Mouse (Mus musculus) MEL (cell line): ENCODE measurements around the gene Pcx. TPM values are rescaled to one million over a fixed set of nuclear protein-coding genes. Genes with fewer than 3 reads are reported as not detected.

Experiments used
- DNase-seq: peaks from one replicate; pipeline ENCODE4 v3.0.0; 2011; ENCODE audit warnings: low read depth, low spot score
- H3K27ac ChIP-seq: 2 replicates; pipeline ENCODE4 v1.5.1; 2012; ENCODE audit warnings: low read depth, mild to moderate bottlenecking, control low read depth, low read length, moderate library complexity; ENCODE audit not compliant: control insufficient read depth
- H3K27me3 ChIP-seq, 2 experiments: fragments of 150-350 bp in 1 of 2; sonication (generic) in 1 of 2; 2 replicates each; pipeline ENCODE4 v1.6.1; 2012; ENCODE audit warnings: low read length in 2 of 2, mild to moderate bottlenecking in 2 of 2, improper control_type of control experiment in 1 of 2, moderate library complexity in 1 of 2; ENCODE audit not compliant: insufficient read depth in 2 of 2, control insufficient read depth in 1 of 2
- H3K36me3 ChIP-seq, 2 experiments: 2 replicates each; pipeline ENCODE4 v1.6.1; 2012 to 2014; ENCODE audit warnings: low read length in 2 of 2, improper control_type of control experiment in 1 of 2, inconsistent platforms in 1 of 2, mild to moderate bottlenecking in 1 of 2; ENCODE audit not compliant: insufficient read depth in 2 of 2, control insufficient read depth in 1 of 2
- H3K4me1 ChIP-seq, 2 experiments: fragments of 150-350 bp in 1 of 2; sonication (generic) in 1 of 2; 2 replicates each; pipeline ENCODE4 v1.6.1; 2012; ENCODE audit warnings: low read length in 2 of 2, improper control_type of control experiment in 1 of 2, mild to moderate bottlenecking in 1 of 2; ENCODE audit not compliant: insufficient read depth in 2 of 2, control insufficient read depth in 1 of 2
- H3K4me3 ChIP-seq, 2 experiments: fragments of 150-350 bp in 1 of 2; sonication (generic) in 1 of 2; 2 replicates each; pipeline ENCODE4 v1.5.1; 2012; ENCODE audit warnings: low read depth in 2 of 2, low read length in 2 of 2, mild to moderate bottlenecking in 2 of 2, moderate library complexity in 2 of 2, control low read depth in 1 of 2, improper control_type of control experiment in 1 of 2; ENCODE audit not compliant: control insufficient read depth in 1 of 2, insufficient read depth in 1 of 2
- H3K79me2 ChIP-seq: 2 replicates; pipeline ENCODE4 v1.6.1; 2012; ENCODE audit warnings: mild to moderate bottlenecking, low read length, moderate library complexity; ENCODE audit not compliant: control insufficient read depth, poor library complexity, insufficient read depth
- H3K9ac ChIP-seq: 2 replicates; pipeline ENCODE4 v1.6.1; 2012; ENCODE audit warnings: low read depth, mild to moderate bottlenecking, control low read depth, low read length, moderate library complexity; ENCODE audit not compliant: control insufficient read depth, poor library complexity, severe bottlenecking
- H3K9me3 ChIP-seq: fragments of 150-350 bp; sonication (generic); replicated peaks from 2 replicates; pipeline ENCODE4 v1.6.1; 2012; ENCODE audit warnings: mild to moderate bottlenecking, low read length, improper control_type of control experiment, moderate library complexity; ENCODE audit not compliant: insufficient read depth
- ELF1 ChIP-seq: IDR thresholded peaks from 2 replicates; pipeline ENCODE4 v1.6.1; 2014; ENCODE audit warnings: low read depth, mild to moderate bottlenecking, inconsistent platforms, low read length, improper control_type of control experiment, moderate library complexity
- EP300 ChIP-seq, 2 experiments: IDR thresholded peaks; 2 replicates each; pipeline ENCODE4 v1.6.1; 2011; ENCODE audit warnings: improper control_type of control experiment in 2 of 2, low read length in 2 of 2, low read depth in 1 of 2, mild to moderate bottlenecking in 1 of 2
- ETS1 ChIP-seq: IDR thresholded peaks from 2 replicates; pipeline ENCODE4 v1.6.1; 2012; ENCODE audit warnings: low read depth, mild to moderate bottlenecking, inconsistent platforms, low read length, improper control_type of control experiment, moderate library complexity
- GABPA ChIP-seq: IDR thresholded peaks from 2 replicates; pipeline ENCODE4 v1.6.1; 2012; ENCODE audit warnings: low read depth, mild to moderate bottlenecking, inconsistent platforms, low read length, improper control_type of control experiment, moderate library complexity
- HCFC1 ChIP-seq: IDR thresholded peaks from 2 replicates; pipeline ENCODE4 v1.6.1; 2012; ENCODE audit warnings: low read depth, mild to moderate bottlenecking, inconsistent platforms, low read length, improper control_type of control experiment, moderate library complexity
- KAT2A ChIP-seq: conservative IDR thresholded peaks from 2 replicates; pipeline ENCODE4 v1.6.1; 2012; ENCODE audit warnings: low read depth, low read length, improper control_type of control experiment, inconsistent platforms
- MAX ChIP-seq: IDR thresholded peaks from 2 replicates; pipeline ENCODE4 v1.6.1; 2011; ENCODE audit warnings: low read length, improper control_type of control experiment
- MEF2A ChIP-seq: IDR thresholded peaks from 2 replicates; pipeline ENCODE4 v1.6.1; 2014; ENCODE audit warnings: low read depth, mild to moderate bottlenecking, inconsistent platforms, low read length, improper control_type of control experiment; ENCODE audit not compliant: poor library complexity, insufficient replicate concordance, severe bottlenecking; ENCODE audit errors: extremely low read depth
- MXI1 ChIP-seq: IDR thresholded peaks from 2 replicates; pipeline ENCODE4 v1.6.1; 2011; ENCODE audit warnings: mild to moderate bottlenecking, low read depth, low read length, improper control_type of control experiment
- MYC ChIP-seq: IDR thresholded peaks from 2 replicates; pipeline ENCODE4 v1.6.1; 2011; ENCODE audit warnings: low read depth, mild to moderate bottlenecking, low read length, improper control_type of control experiment, moderate library complexity
- NRF1 ChIP-seq: IDR thresholded peaks from 2 replicates; pipeline ENCODE4 v1.6.1; 2014; ENCODE audit warnings: low read depth, mild to moderate bottlenecking, inconsistent platforms, low read length, improper control_type of control experiment, moderate library complexity; ENCODE audit not compliant: poor library complexity, insufficient read depth, severe bottlenecking
- POLR2A ChIP-seq, 2 experiments: IDR thresholded peaks; 2 replicates each; pipeline ENCODE4 v1.6.1; 2011 to 2012; ENCODE audit warnings: low read length in 2 of 2, mild to moderate bottlenecking in 2 of 2, control low read depth in 1 of 2, improper control_type of control experiment in 1 of 2, low read depth in 1 of 2, moderate library complexity in 1 of 2; ENCODE audit not compliant: control insufficient read depth in 1 of 2, insufficient read depth in 1 of 2, poor library complexity in 1 of 2
- POLR2AphosphoS2 ChIP-seq: IDR thresholded peaks from 2 replicates; pipeline ENCODE4 v1.6.1; 2011; ENCODE audit warnings: low read length, improper control_type of control experiment
- POLR2AphosphoS5 ChIP-seq: IDR thresholded peaks from 2 replicates; pipeline ENCODE4 v1.6.1; 2012; ENCODE audit warnings: low read depth, borderline replicate concordance, mild to moderate bottlenecking, inconsistent platforms, low read length, moderate library complexity, mixed read lengths
- RAD21 ChIP-seq: IDR thresholded peaks from 2 replicates; pipeline ENCODE4 v1.6.1; 2011; ENCODE audit warnings: mild to moderate bottlenecking, low read depth, low read length, improper control_type of control experiment
- RCOR1 ChIP-seq: IDR thresholded peaks from 2 replicates; pipeline ENCODE4 v1.6.1; 2012; ENCODE audit warnings: low read depth, mild to moderate bottlenecking, inconsistent platforms, low read length, improper control_type of control experiment
- SIN3A ChIP-seq: IDR thresholded peaks from 2 replicates; pipeline ENCODE4 v1.6.1; 2012; ENCODE audit warnings: low read length, improper control_type of control experiment, inconsistent platforms
- TBP ChIP-seq: IDR thresholded peaks from 2 replicates; pipeline ENCODE4 v1.8.0; 2011; ENCODE audit warnings: low read depth, low read length, improper control_type of control experiment
- TCF12 ChIP-seq: IDR thresholded peaks from 2 replicates; pipeline ENCODE4 v1.6.1; 2014; ENCODE audit warnings: low read depth, mild to moderate bottlenecking, inconsistent platforms, low read length, improper control_type of control experiment, moderate library complexity
- USF2 ChIP-seq, 2 experiments: IDR thresholded peaks; 2 replicates each; pipeline ENCODE4 v1.6.1; 2011 to 2012; ENCODE audit warnings: improper control_type of control experiment in 2 of 2, low read length in 2 of 2, borderline replicate concordance in 1 of 2, inconsistent platforms in 1 of 2, low read depth in 1 of 2, mild to moderate bottlenecking in 1 of 2; ENCODE audit not compliant: insufficient read depth in 1 of 2
- ZC3H11A ChIP-seq: IDR thresholded peaks from 2 replicates; pipeline ENCODE4 v1.6.1; 2012; ENCODE audit warnings: low read depth, mild to moderate bottlenecking, inconsistent platforms, low read length, improper control_type of control experiment
- ZKSCAN1 ChIP-seq: IDR thresholded peaks from 2 replicates; pipeline ENCODE4 v1.6.1; 2012; ENCODE audit warnings: low read depth, mild to moderate bottlenecking, inconsistent platforms, low read length, improper control_type of control experiment, moderate library complexity
- ZNF384 ChIP-seq: IDR thresholded peaks from 2 replicates; pipeline ENCODE4 v1.6.1; 2012; ENCODE audit warnings: low read depth, mild to moderate bottlenecking, inconsistent platforms, low read length, improper control_type of control experiment
- polyA plus RNA-seq, 2 experiments: library from polyadenylated mRNA; stranded (reverse) in 1 of 2; unstranded in 1 of 2; fragments of >175 nt in 1 of 2; fragments of >200 nt in 1 of 2; gene quantifications; 2 replicates each; pipeline versions ENCODE4 v1.2.1 to v1.2.4; 2012; ENCODE audit warnings: low replicate concordance in 2 of 2, low read depth in 1 of 2; ENCODE audit not compliant: insufficient read length in 2 of 2, insufficient read depth in 1 of 2, missing spikeins in 1 of 2
- total RNA-seq: library from RNA; depleted of rRNA; stranded (reverse); fragments of 300-350 nt; gene quantifications from 2 replicates; pipeline ENCODE4 v1.2.3, GENCODE M21; 2012

The Pcx gene
- total and polyA plus RNA-seq, 3 experiments, result 7.2 to 7.9 TPM; not detected in 1

- peaks cover 23 to 26% of the 10 kb centered on the region in 2 experiments for H3K4me1 ChIP-seq
- H3K4me3 ChIP-seq, result no peak overlapping the region
- no peak for DNase-seq
- H3K36me3 ChIP-seq, result peaks cover 0 to 18% of the 10 kb centered on the region in 2 experiments; a peak in 2 of 4 replicates
- no peaks in the 10 kb centered on the region for H3K9me3 ChIP-seq
- no peak overlapping the region for H3K9ac ChIP-seq
- TF ChIP-seq RCOR1 (no peak), MEF2A (no peak), MAX (no peak), POLR2AphosphoS5 (no peak)
- no peaks in the 10 kb centered on the region for H3K27me3 ChIP-seq
- no peak overlapping the region for H3K27ac ChIP-seq
- no peaks in the 10 kb centered on the region for H3K79me2 ChIP-seq
Observed at GRCm38 (mm10) chr19:4556787-4557186, 46.5 kb downstream of the Pcx start.

GRCm38 (mm10) chr19:4557796-4558569 lies 47.7 kb downstream of the Pcx start:
- H3K9ac ChIP-seq, result peak overlapping the region; percentile 30
- no peaks in the 10 kb centered on the region for H3K9me3 ChIP-seq
- H3K27me3 ChIP-seq, result no peaks in the 10 kb centered on the region
- H3K79me2 ChIP-seq, result no peaks in the 10 kb centered on the region
- no peak for TF ChIP-seq ZKSCAN1
- peak; percentile 67 for TF ChIP-seq ZNF384
- no peak for TF ChIP-seq POLR2AphosphoS2
- TF ChIP-seq TBP, result no peak
- no peak for TF ChIP-seq ETS1
- peaks cover 23 to 25% of the 10 kb centered on the region in 2 experiments for H3K4me1 ChIP-seq
- H3K27ac ChIP-seq, result peak overlapping the region; percentile 61
- H3K36me3 ChIP-seq, result peaks cover 0 to 18% of the 10 kb centered on the region in 2 experiments; a peak in 2 of 4 replicates
- peak; percentile 23 for DNase-seq
- no peak overlapping the region for H3K4me3 ChIP-seq

- peak; percentile 91 for DNase-seq
- Histone ChIP-seq H3K4me1 (peaks cover 21 to 23% of the 10 kb centered on the region in 2 experiments), H3K36me3 (peaks cover 0 to 18% of the 10 kb centered on the region in 2 experiments; a peak in 2 of 4 replicates), H3K27ac (peak overlapping the region; percentile 85), H3K4me3 (peak overlapping the region in 1 of 2 experiments; percentile 59; a peak in 3 of 4 replicates), H3K9ac (peak overlapping the region; percentile 30), H3K9me3 (no peaks in the 10 kb centered on the region), H3K27me3 (no peaks in the 10 kb centered on the region), H3K79me2 (no peaks in the 10 kb centered on the region)
- TF ChIP-seq MYC (no peak), POLR2AphosphoS2 (no peak), GABPA (no peak), MXI1 (peak; percentile 64), HCFC1 (0 out of 2 replicates have a peak, but pooled peaks have one; percentile 49), SIN3A (peak; percentile 77), ZNF384 (no peak), KAT2A (0 out of 2 replicates have a peak, but pooled peaks have one; percentile 23), TCF12 (peak; percentile 93), ZC3H11A (no peak), USF2 (IDR thresholded peaks at IDR 0.05; ENCODE audit: borderline replicate concordance in 1 of 2, insufficient read depth in 1 of 2, low read depth in 1 of 2, low read length in 2 of 2) (no peak), EP300 (IDR thresholded peaks at IDR 0.05; ENCODE audit: low read depth in 1 of 2, low read length in 2 of 2) (peak; percentile 82 to 95), TBP (0 out of 2 replicates have a peak, but pooled peaks have one; percentile 52), ELF1 (no peak), RAD21 (no peak), POLR2A (IDR thresholded peaks at IDR 0.05; ENCODE audit: control insufficient read depth in 1 of 2, insufficient read depth in 1 of 2, low read depth in 1 of 2, low read length in 2 of 2, poor library complexity in 1 of 2) (peak in 1 of 2 experiments; percentile 61; a peak in 2 of 4 replicates), ZKSCAN1 (no peak), NRF1 (no peak)
Observed at GRCm38 (mm10) chr19:4558570-4558955, 48.3 kb downstream of the Pcx start.
